In genomic region chr15:103259989-103260388, GRCm38 (mm10) we compare ENCODE assay signal across 18 mouse cellular contexts. TPM values are rescaled to one million over a fixed set of nuclear protein-coding genes. Genes with fewer than 3 reads are reported as not detected.
DNase-seq lines count a peak whose midpoint lies in the region; ATAC-seq and TF ChIP-seq lines count a peak whose summit lies in the region.
"Had no signal": no experiment of that assay in that cellular context is flagged by ENCODE, and none has a peak within 500 bp of the region (broad histone marks: within the 10 kb centered on the region; RNA-seq: fewer than 3 reads in every experiment).

No protein-coding gene starts in this region.

- TF ChIP-seq POLR2A in MEL (IDR thresholded peaks at IDR 0.05; ENCODE audit: control insufficient read depth in 1 of 2, insufficient read depth in 1 of 2, low read depth in 1 of 2, low read length in 2 of 2, poor library complexity in 1 of 2) = peak in 1 of 2 experiments; percentile 60; a peak in 2 of 4 replicates

- TF ChIP-seq EP300 in MEL (IDR thresholded peaks at IDR 0.05; ENCODE audit: low read depth in 1 of 2, low read length in 2 of 2) = peak in 1 of 2 experiments; percentile 51; a peak in 1 of 4 replicates
- no peak for TF ChIP-seq EP300 in liver, embryonic 14.5 days (IDR thresholded peaks at IDR 0.05; ENCODE audit: low read depth)

- H3K9ac ChIP-seq in kidney, embryonic 16.5 days (replicated peaks; ENCODE audit: low read length) = no peak overlapping the region
- peak overlapping the region; percentile 56 for H3K9ac ChIP-seq in MEL (ENCODE audit: control insufficient read depth, low read depth, low read length, poor library complexity, severe bottlenecking)
- H3K9ac ChIP-seq in liver, embryonic 14.5 days (replicated peaks) = peak overlapping the region; percentile 45
- H3K9ac ChIP-seq in hindbrain, embryonic 13.5 days = no peak overlapping the region
- H3K9ac ChIP-seq in forebrain, embryonic 14.5 days (ENCODE audit: low read length) = no peak overlapping the region
- H3K9ac ChIP-seq: embryonic facial prominence, embryonic 13.5 days; limb, embryonic 13.5 days; midbrain, embryonic 15.5 days; neural tube, embryonic 13.5 days had no signal

- H3K9me3 ChIP-seq in kidney, embryonic 16.5 days (ENCODE audit: low read length) = no peaks in the 10 kb centered on the region
- H3K9me3 ChIP-seq in MEL (replicated peaks; ENCODE audit: insufficient read depth, low read length) = no peaks in the 10 kb centered on the region
- no peaks in the 10 kb centered on the region for H3K9me3 ChIP-seq in liver, embryonic 14.5 days (ENCODE audit: control insufficient read depth, low read length)
- no peaks in the 10 kb centered on the region for H3K9me3 ChIP-seq in hindbrain, embryonic 13.5 days
- H3K9me3 ChIP-seq in forebrain, embryonic 14.5 days (replicated peaks; ENCODE audit: control insufficient read depth, low read length) = no peaks in the 10 kb centered on the region
- H3K9me3 ChIP-seq in hindbrain, embryonic 10.5 days = no peaks in the 10 kb centered on the region
- H3K9me3 ChIP-seq: embryonic facial prominence, embryonic 13.5 days; limb, embryonic 13.5 days; midbrain, embryonic 15.5 days; neural tube, embryonic 13.5 days had no signal

- TF ChIP-seq RAD21 in MEL (IDR thresholded peaks at IDR 0.05; ENCODE audit: low read depth, low read length) = no peak

- no peak overlapping the region for H3K4me3 ChIP-seq in kidney, embryonic 16.5 days (ENCODE audit: low read length)
- peak overlapping the region in 1 of 2 experiments; percentile 38; a peak in 2 of 4 replicates for H3K4me3 ChIP-seq in MEL (ENCODE audit: control insufficient read depth in 1 of 2, insufficient read depth in 1 of 2, low read depth in 2 of 2, low read length in 2 of 2)
- H3K4me3 ChIP-seq in liver, embryonic 14.5 days (ENCODE audit: insufficient read depth in 1 of 2, low read depth in 2 of 2, low read length in 2 of 2) = no peak overlapping the region
- no peak overlapping the region for H3K4me3 ChIP-seq in hindbrain, embryonic 13.5 days
- H3K4me3 ChIP-seq in forebrain, embryonic 14.5 days (ENCODE audit: low read depth, low read length) = no peak overlapping the region
- H3K4me3 ChIP-seq in hindbrain, embryonic 10.5 days = no peak overlapping the region
- H3K4me3 ChIP-seq: embryonic facial prominence, embryonic 13.5 days; limb, embryonic 13.5 days; midbrain, embryonic 15.5 days; neural tube, embryonic 13.5 days had no signal

- H3K27me3 ChIP-seq in kidney, embryonic 16.5 days (ENCODE audit: insufficient read depth, low read length) = no peaks in the 10 kb centered on the region
- no peaks in the 10 kb centered on the region for H3K27me3 ChIP-seq in MEL (ENCODE audit: control insufficient read depth in 1 of 2, insufficient read depth in 2 of 2, low read length in 2 of 2)
- no peaks in the 10 kb centered on the region for H3K27me3 ChIP-seq in liver, embryonic 14.5 days (ENCODE audit: control insufficient read depth, insufficient read depth, low read length)
- peaks cover 25% of the 10 kb centered on the region for H3K27me3 ChIP-seq in hindbrain, embryonic 13.5 days
- no peaks in the 10 kb centered on the region for H3K27me3 ChIP-seq in forebrain, embryonic 14.5 days (replicated peaks; ENCODE audit: control insufficient read depth, insufficient read depth, low read length)
- H3K27me3 ChIP-seq in hindbrain, embryonic 10.5 days (ENCODE audit: insufficient read depth, poor library complexity, severe bottlenecking) = peaks cover 24% of the 10 kb centered on the region
- H3K27me3 ChIP-seq: CH12.LX had no signal

- H3K27ac ChIP-seq in kidney, embryonic 16.5 days (ENCODE audit: low read length) = no peak overlapping the region
- H3K27ac ChIP-seq in MEL (ENCODE audit: control insufficient read depth, low read depth, low read length) = peak overlapping the region; percentile 94
- H3K27ac ChIP-seq in liver, embryonic 14.5 days = peak overlapping the region; percentile 95
- no peak overlapping the region for H3K27ac ChIP-seq in hindbrain, embryonic 13.5 days
- H3K27ac ChIP-seq in forebrain, embryonic 14.5 days (ENCODE audit: low read depth, low read length) = no peak overlapping the region
- no peak overlapping the region for H3K27ac ChIP-seq in hindbrain, embryonic 10.5 days
- H3K27ac ChIP-seq: embryonic facial prominence, embryonic 13.5 days; limb, embryonic 13.5 days; midbrain, embryonic 15.5 days; neural tube, embryonic 13.5 days had no signal

- no peak overlapping the region for H3K4me2 ChIP-seq in kidney, embryonic 16.5 days (replicated peaks; ENCODE audit: low read depth, low read length)
- H3K4me2 ChIP-seq in liver, embryonic 14.5 days (ENCODE audit: low read depth) = peak overlapping the region; percentile 81; the same call in 1 of the 2 replicates
- no peak overlapping the region for H3K4me2 ChIP-seq in hindbrain, embryonic 13.5 days
- H3K4me2 ChIP-seq in forebrain, embryonic 14.5 days (ENCODE audit: low read length) = no peak overlapping the region
- H3K4me2 ChIP-seq: embryonic facial prominence, embryonic 13.5 days; limb, embryonic 13.5 days; midbrain, embryonic 15.5 days; neural tube, embryonic 13.5 days had no signal

- H3K4me1 ChIP-seq in kidney, embryonic 16.5 days (ENCODE audit: insufficient read depth, low read length) = peaks cover 17% of the 10 kb centered on the region
- peaks cover 9 to 16% of the 10 kb centered on the region in 2 experiments for H3K4me1 ChIP-seq in MEL (ENCODE audit: control insufficient read depth in 1 of 2, insufficient read depth in 2 of 2, low read length in 2 of 2)
- peaks cover 52 to 54% of the 10 kb centered on the region in 2 experiments for H3K4me1 ChIP-seq in liver, embryonic 14.5 days (replicated peaks; ENCODE audit: control insufficient read depth in 2 of 2, insufficient read depth in 2 of 2, low read length in 1 of 2)
- peaks cover 11% of the 10 kb centered on the region for H3K4me1 ChIP-seq in hindbrain, embryonic 13.5 days (replicated peaks)
- H3K4me1 ChIP-seq in forebrain, embryonic 14.5 days (ENCODE audit: control insufficient read depth, insufficient read depth, low read length) = peaks cover 1% of the 10 kb centered on the region
- H3K4me1 ChIP-seq in hindbrain, embryonic 10.5 days (replicated peaks) = peaks cover 16% of the 10 kb centered on the region

- peaks cover 13% of the 10 kb centered on the region for H3K79me2 ChIP-seq in MEL (ENCODE audit: control insufficient read depth, insufficient read depth, low read length, poor library complexity)

- no peaks in the 10 kb centered on the region for H3K36me3 ChIP-seq in kidney, embryonic 16.5 days (ENCODE audit: insufficient read depth, low read length)
- peaks cover 0 to 28% of the 10 kb centered on the region in 2 experiments; a peak in 2 of 4 replicates for H3K36me3 ChIP-seq in MEL (ENCODE audit: control insufficient read depth in 1 of 2, insufficient read depth in 2 of 2, low read length in 2 of 2)
- H3K36me3 ChIP-seq in liver, embryonic 14.5 days (replicated peaks; ENCODE audit: control insufficient read depth, insufficient read depth, low read depth) = no peaks in the 10 kb centered on the region
- no peaks in the 10 kb centered on the region for H3K36me3 ChIP-seq in hindbrain, embryonic 13.5 days
- H3K36me3 ChIP-seq in forebrain, embryonic 14.5 days (ENCODE audit: control insufficient read depth, insufficient read depth, low read length) = no peaks in the 10 kb centered on the region
- no peaks in the 10 kb centered on the region for H3K36me3 ChIP-seq in hindbrain, embryonic 10.5 days
- H3K36me3 ChIP-seq: embryonic facial prominence, embryonic 13.5 days; limb, embryonic 13.5 days; midbrain, embryonic 15.5 days; neural tube, embryonic 13.5 days had no signal

- no peak for TF ChIP-seq CTCF in MEL (IDR thresholded peaks at IDR 0.05 in 2 of 3, conservative IDR thresholded peaks at IDR 0.05 in 1 of 3; ENCODE audit: control insufficient read depth in 1 of 3, insufficient read depth in 1 of 3, low read depth in 2 of 3, low read length in 3 of 3, poor library complexity in 1 of 3, severe bottlenecking in 1 of 3)
- TF ChIP-seq CTCF in liver, embryonic 14.5 days (IDR thresholded peaks at IDR 0.05; ENCODE audit: low read depth) = no peak

- ATAC-seq in kidney, embryonic 16.5 days (ENCODE audit: low FRiP score, low TSS enrichment) = no peak
- ATAC-seq in erythroblast, adult 5-6 weeks (replicated peaks; ENCODE audit: low FRiP score, poor library complexity, severe bottlenecking) = peak; percentile 13
- no peak for ATAC-seq in liver, embryonic 14.5 days (ENCODE audit: insufficient read depth)
- ATAC-seq in hindbrain, embryonic 13.5 days (ENCODE audit: low FRiP score) = no peak
- no peak for ATAC-seq in forebrain, embryonic 14.5 days
- ATAC-seq: intestine, postnatal 0 days; midbrain, embryonic 15.5 days had no signal

- WGBS in kidney, embryonic 16.5 days = 67% methylated on average over 1 of the region's 1 CpGs
- 5% methylated on average over 1 of the region's 1 CpGs for WGBS in liver, embryonic 14.5 days (ENCODE audit: insufficient replicate concordance)
- 82% methylated on average over 1 of the region's 1 CpGs for WGBS in hindbrain, embryonic 13.5 days
- 66% methylated on average over 1 of the region's 1 CpGs for WGBS in forebrain, embryonic 14.5 days
- WGBS in hindbrain, embryonic 10.5 days = 79% methylated on average over 1 of the region's 1 CpGs

- peak; percentile 44 for DNase-seq in kidney, postnatal 10 days
- DNase-seq in MEL (ENCODE audit: low read depth, low spot score) = peak; percentile 83
- no peak for DNase-seq in liver, embryonic 14.5 days (ENCODE audit: low read depth in 3 of 3, low spot score in 3 of 3)
- DNase-seq in forebrain, embryonic 14.5 days (ENCODE audit: low spot score) = no peak
- no peak for DNase-seq in hindbrain, embryonic 10.5 days (ENCODE audit: low spot score)
- DNase-seq: cerebellum, adult 2 months; retina, postnatal 1 day; thymus, postnatal 25 days had no signal

RNA-seq across cellular contexts. Expression of gene Nfe2, which starts 1.8 kb away (rescaled TPM):
- 3.8 and 4.2 TPM in 2 replicates for polyA plus RNA-seq in kidney, embryonic 16.5 days (2015; fragmentation: Nextera tagmentation; extraction: Ambion mirVana)
- 63.9 and 74.6 TPM in 2 replicates for total RNA-seq in MEL (2012; rRNA removed)
- polyA plus RNA-seq in MEL (2012; ENCODE audit: insufficient read depth in 1 of 2, insufficient read length in 2 of 2, low read depth in 1 of 2, low replicate concordance in 2 of 2, missing spikeins in 1 of 2) = 100 to 1,000 TPM in 1 of 2 experiments, not detected in 1; 103 TPM
- 449 and 473 TPM in 2 replicates for total RNA-seq in erythroblast, adult 5-6 weeks (2015; ENCODE audit: low replicate concordance)
- total RNA-seq in erythroblast, adult 5-6 weeks (2017; ENCODE audit: low replicate concordance) = 629 and 671 TPM in 2 replicates
- 178 and 222 TPM in 2 replicates for polyA plus RNA-seq in liver, embryonic 14.5 days (2012; rRNA removed)
- 175 and 184 TPM in 2 replicates for polyA plus RNA-seq in liver, embryonic 14.5 days (2014; fragmentation: Nextera tagmentation; extraction: Ambion mirVana)
- 1.1 and 1.4 TPM in 2 replicates for polyA plus RNA-seq in hindbrain, embryonic 13.5 days (2015; fragmentation: Nextera tagmentation; extraction: Ambion mirVana)
- 0.42 and 1.1 TPM in 2 replicates for polyA plus RNA-seq in forebrain, embryonic 14.5 days (2014; fragmentation: Nextera tagmentation; extraction: Ambion mirVana)
- polyA plus RNA-seq in hindbrain, embryonic 10.5 days (2016; fragmentation: Nextera tagmentation; extraction: Ambion mirVana) = 7.3 and 8.5 TPM in 2 replicates
- total RNA-seq: CH12.LX had no signal

RNA-seq across cellular contexts. Expression of gene Copz1, which starts 12.5 kb away (rescaled TPM):
- polyA plus RNA-seq in kidney, embryonic 16.5 days (2015; fragmentation: Nextera tagmentation; extraction: Ambion mirVana) = 324 and 333 TPM in 2 replicates
- 46.7 and 48.0 TPM in 2 replicates for total RNA-seq in MEL (2012; rRNA removed)
- polyA plus RNA-seq in MEL (2012; ENCODE audit: insufficient read depth in 1 of 2, insufficient read length in 2 of 2, low read depth in 1 of 2, low replicate concordance in 2 of 2, missing spikeins in 1 of 2) = 100 to 1,000 TPM; 117 to 822 TPM
- total RNA-seq in erythroblast, adult 5-6 weeks (2015; ENCODE audit: low replicate concordance) = 123 and 131 TPM in 2 replicates
- total RNA-seq in erythroblast, adult 5-6 weeks (2017; ENCODE audit: low replicate concordance) = 54.0 and 56.5 TPM in 2 replicates
- polyA plus RNA-seq in liver, embryonic 14.5 days (2012; rRNA removed) = 118 and 133 TPM in 2 replicates
- 205 and 219 TPM in 2 replicates for polyA plus RNA-seq in liver, embryonic 14.5 days (2014; fragmentation: Nextera tagmentation; extraction: Ambion mirVana)
- 219 and 222 TPM in 2 replicates for polyA plus RNA-seq in hindbrain, embryonic 13.5 days (2015; fragmentation: Nextera tagmentation; extraction: Ambion mirVana)
- 261 and 271 TPM in 2 replicates for polyA plus RNA-seq in forebrain, embryonic 14.5 days (2014; fragmentation: Nextera tagmentation; extraction: Ambion mirVana)
- polyA plus RNA-seq in hindbrain, embryonic 10.5 days (2016; fragmentation: Nextera tagmentation; extraction: Ambion mirVana) = 288 and 299 TPM in 2 replicates

RNA-seq across cellular contexts. Expression of gene Hnrnpa1, which starts 19.8 kb away (rescaled TPM):
- polyA plus RNA-seq in kidney, embryonic 16.5 days (2015; fragmentation: Nextera tagmentation; extraction: Ambion mirVana) = 831 and 924 TPM in 2 replicates
- total RNA-seq in MEL (2012; rRNA removed) = 322 and 402 TPM in 2 replicates
- 100 to 1,000 TPM in 1 of 2 experiments, not detected in 1; 900 TPM for polyA plus RNA-seq in MEL (2012; ENCODE audit: insufficient read depth in 1 of 2, insufficient read length in 2 of 2, low read depth in 1 of 2, low replicate concordance in 2 of 2, missing spikeins in 1 of 2)
- total RNA-seq in erythroblast, adult 5-6 weeks (2015; ENCODE audit: low replicate concordance) = 130 and 135 TPM in 2 replicates
- 189 and 286 TPM in 2 replicates for total RNA-seq in erythroblast, adult 5-6 weeks (2017; ENCODE audit: low replicate concordance)
- 329 and 510 TPM in 2 replicates for polyA plus RNA-seq in liver, embryonic 14.5 days (2012; rRNA removed)
- 240 and 270 TPM in 2 replicates for polyA plus RNA-seq in liver, embryonic 14.5 days (2014; fragmentation: Nextera tagmentation; extraction: Ambion mirVana)
- polyA plus RNA-seq in hindbrain, embryonic 13.5 days (2015; fragmentation: Nextera tagmentation; extraction: Ambion mirVana) = 901 and 926 TPM in 2 replicates
- 790 and 857 TPM in 2 replicates for polyA plus RNA-seq in forebrain, embryonic 14.5 days (2014; fragmentation: Nextera tagmentation; extraction: Ambion mirVana)
- polyA plus RNA-seq in hindbrain, embryonic 10.5 days (2016; fragmentation: Nextera tagmentation; extraction: Ambion mirVana) = 1,344 and 1,669 TPM in 2 replicates

RNA-seq across cellular contexts. Expression of gene Cbx5, which starts 20.4 kb away (rescaled TPM):
- polyA plus RNA-seq in kidney, embryonic 16.5 days (2015; fragmentation: Nextera tagmentation; extraction: Ambion mirVana) = 109 and 120 TPM in 2 replicates
- total RNA-seq in MEL (2012; rRNA removed) = 39.8 and 40.5 TPM in 2 replicates
- 10 to 100 TPM; 42.4 to 67.1 TPM for polyA plus RNA-seq in MEL (2012; ENCODE audit: insufficient read depth in 1 of 2, insufficient read length in 2 of 2, low read depth in 1 of 2, low replicate concordance in 2 of 2, missing spikeins in 1 of 2)
- 42.0 and 42.1 TPM in 2 replicates for total RNA-seq in erythroblast, adult 5-6 weeks (2015; ENCODE audit: low replicate concordance)
- 49.5 and 57.4 TPM in 2 replicates for total RNA-seq in erythroblast, adult 5-6 weeks (2017; ENCODE audit: low replicate concordance)
- 27.8 and 32.4 TPM in 2 replicates for polyA plus RNA-seq in liver, embryonic 14.5 days (2012; rRNA removed)
- polyA plus RNA-seq in liver, embryonic 14.5 days (2014; fragmentation: Nextera tagmentation; extraction: Ambion mirVana) = 54.4 and 57.1 TPM in 2 replicates
- polyA plus RNA-seq in hindbrain, embryonic 13.5 days (2015; fragmentation: Nextera tagmentation; extraction: Ambion mirVana) = 143 and 144 TPM in 2 replicates
- 154 and 164 TPM in 2 replicates for polyA plus RNA-seq in forebrain, embryonic 14.5 days (2014; fragmentation: Nextera tagmentation; extraction: Ambion mirVana)
- polyA plus RNA-seq in hindbrain, embryonic 10.5 days (2016; fragmentation: Nextera tagmentation; extraction: Ambion mirVana) = 157 and 186 TPM in 2 replicates

RNA-seq across cellular contexts. Expression of gene Gpr84, which starts 50.4 kb away (rescaled TPM):
- 0.30 and 0.67 TPM in 2 replicates for polyA plus RNA-seq in kidney, embryonic 16.5 days (2015; fragmentation: Nextera tagmentation; extraction: Ambion mirVana)
- total RNA-seq in MEL (2012; rRNA removed) = 0.12 TPM in 1 of 2 replicates, not detected in the other
- polyA plus RNA-seq in MEL (2012; ENCODE audit: insufficient read depth in 1 of 2, insufficient read length in 2 of 2, low read depth in 1 of 2, low replicate concordance in 2 of 2, missing spikeins in 1 of 2) = under 1 TPM in 1 of 2 experiments, not detected in 1; 0.21 TPM
- 0.96 and 2.1 TPM in 2 replicates for total RNA-seq in erythroblast, adult 5-6 weeks (2015; ENCODE audit: low replicate concordance)
- total RNA-seq in erythroblast, adult 5-6 weeks (2017; ENCODE audit: low replicate concordance) = 0.70 and 1.3 TPM in 2 replicates
- polyA plus RNA-seq in liver, embryonic 14.5 days (2012; rRNA removed) = 0.17 and 0.20 TPM in 2 replicates
- 0.18 and 0.32 TPM in 2 replicates for polyA plus RNA-seq in liver, embryonic 14.5 days (2014; fragmentation: Nextera tagmentation; extraction: Ambion mirVana)
- 0.23 and 0.34 TPM in 2 replicates for polyA plus RNA-seq in hindbrain, embryonic 13.5 days (2015; fragmentation: Nextera tagmentation; extraction: Ambion mirVana)
- 0.39 and 0.47 TPM in 2 replicates for polyA plus RNA-seq in forebrain, embryonic 14.5 days (2014; fragmentation: Nextera tagmentation; extraction: Ambion mirVana)
- polyA plus RNA-seq in hindbrain, embryonic 10.5 days (2016; fragmentation: Nextera tagmentation; extraction: Ambion mirVana) = 0.31 and 0.36 TPM in 2 replicates
- total RNA-seq: heart, postnatal 25 days had no signal
- polyA plus RNA-seq: intestine, postnatal 0 days had no signal

Comparison
In these comparisons a context has a peak if more than half of its experiments do, and no peak if none do; other contexts are left out.
1. DNase-seq: peak in kidney, postnatal 10 days (single experiment) and MEL (single experiment); none in liver, embryonic 14.5 days (0 of 3), forebrain, embryonic 14.5 days (single experiment) and hindbrain, embryonic 10.5 days (single experiment).
2. H3K27ac ChIP-seq: peak in MEL (single experiment) and liver, embryonic 14.5 days (single experiment); none in kidney, embryonic 16.5 days (single experiment), hindbrain, embryonic 13.5 days (single experiment), forebrain, embryonic 14.5 days (single experiment) and hindbrain, embryonic 10.5 days (single experiment).
3. H3K9ac ChIP-seq: peak in MEL (single experiment) and liver, embryonic 14.5 days (single experiment); none in kidney, embryonic 16.5 days (single experiment), hindbrain, embryonic 13.5 days (single experiment) and forebrain, embryonic 14.5 days (single experiment).